Mouse (Mus musculus) CD4-positive helper T cell, adult 2 months (primary cell): ENCODE measurements around the gene Dctpp1.
"Not testable (repeated sequence)": the region's sequence is repeated elsewhere in the genome, so short reads cannot be mapped to it uniquely, and the experiment has no call there.

Source experiments
- DNase-seq: peaks from one replicate; pipeline ENCODE4 v3.0.0-alpha.2; 2012; ENCODE audit warnings: low read depth, missing footprints, low spot score

Gene Dctpp1

GRCm38 (mm10) chr7:127270666-127271065 is 10.2 kb upstream of the Dctpp1 start:
- no peak for DNase-seq

DNA sequence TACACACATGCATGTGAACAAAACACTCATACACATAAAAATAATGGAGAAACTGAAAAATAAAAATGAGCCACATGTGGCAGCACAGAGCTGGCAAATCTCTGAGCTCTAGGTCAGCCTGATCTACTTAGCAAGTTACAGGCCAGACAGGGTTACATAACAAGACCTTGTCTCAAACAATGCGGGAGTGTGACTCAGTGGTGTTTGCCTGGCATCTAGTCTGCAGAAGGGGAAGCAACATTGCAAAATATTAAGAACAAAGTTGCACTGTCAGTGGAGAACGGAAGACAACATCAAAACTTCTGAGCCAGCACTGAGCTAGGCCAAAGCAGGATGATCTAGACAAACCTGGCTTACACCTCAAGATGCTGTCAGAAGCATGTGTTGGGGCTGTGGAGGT is 9.7 kb upstream of the Dctpp1 start:
- no peak for DNase-seq

GRCm38 (mm10) chr7:127263526-127263925 is 3.0 kb upstream of the Dctpp1 start:
- no peak for DNase-seq

DNA sequence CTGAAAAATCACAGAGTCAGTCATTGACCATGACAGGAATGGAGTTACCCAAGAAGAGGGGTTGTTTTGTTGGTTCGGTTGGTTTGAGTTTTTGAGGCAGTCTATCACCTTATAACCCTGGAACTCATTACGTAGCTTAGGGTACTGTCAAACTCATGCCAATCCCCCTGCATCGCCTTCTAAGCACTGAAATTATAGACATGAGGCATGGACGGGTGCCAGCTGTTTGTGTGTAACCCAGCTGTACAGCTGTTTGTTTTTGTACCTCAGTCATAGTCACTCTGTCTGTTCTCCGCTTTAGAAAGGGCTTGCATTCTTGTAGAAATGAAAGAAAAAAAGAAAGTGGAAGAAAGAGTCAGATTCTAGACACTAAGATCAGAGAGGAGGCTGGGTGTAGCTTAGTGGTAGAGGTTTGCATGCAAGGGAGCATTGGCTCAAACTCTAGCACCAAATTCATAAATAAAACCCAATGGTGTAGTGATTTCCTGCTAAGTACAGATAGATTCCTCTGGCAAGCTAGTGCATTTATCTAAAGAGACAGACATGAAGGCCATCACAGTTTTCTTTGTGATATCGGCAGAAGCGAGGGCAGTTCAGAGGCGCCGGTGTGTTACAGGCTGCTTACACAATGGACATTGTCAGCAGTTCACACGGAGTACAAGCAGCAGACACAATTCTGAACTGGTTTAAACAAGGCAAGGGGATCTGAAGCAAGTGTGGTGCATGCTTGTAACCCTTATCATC is 1.9 kb upstream of the Dctpp1 start:
- DNase-seq: no peak

GRCm38 (mm10) chr7:127259186-127259905 is 1.2 kb downstream of the Dctpp1 start:
- no peak for DNase-seq

DNA sequence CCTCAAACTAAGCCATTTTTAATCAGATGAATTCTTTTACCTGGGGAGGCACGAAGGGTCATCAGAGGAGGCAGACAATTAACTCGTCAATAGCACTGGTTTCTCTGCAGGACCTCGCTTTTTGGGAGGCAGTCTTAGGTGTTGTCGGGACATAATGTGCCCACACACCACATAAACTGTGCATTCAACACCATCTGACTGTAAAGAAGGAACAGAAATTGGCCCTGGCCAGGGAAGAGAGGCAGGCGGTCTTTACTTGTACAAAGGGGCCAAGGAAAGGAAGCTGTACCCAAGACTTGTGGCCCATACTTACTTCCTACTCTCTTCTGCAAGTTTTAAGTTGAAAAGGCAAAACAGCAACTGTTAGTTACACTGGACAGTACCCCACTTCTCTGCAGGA is 4.0 kb downstream of the Dctpp1 start:
- no peak for DNase-seq

DNA sequence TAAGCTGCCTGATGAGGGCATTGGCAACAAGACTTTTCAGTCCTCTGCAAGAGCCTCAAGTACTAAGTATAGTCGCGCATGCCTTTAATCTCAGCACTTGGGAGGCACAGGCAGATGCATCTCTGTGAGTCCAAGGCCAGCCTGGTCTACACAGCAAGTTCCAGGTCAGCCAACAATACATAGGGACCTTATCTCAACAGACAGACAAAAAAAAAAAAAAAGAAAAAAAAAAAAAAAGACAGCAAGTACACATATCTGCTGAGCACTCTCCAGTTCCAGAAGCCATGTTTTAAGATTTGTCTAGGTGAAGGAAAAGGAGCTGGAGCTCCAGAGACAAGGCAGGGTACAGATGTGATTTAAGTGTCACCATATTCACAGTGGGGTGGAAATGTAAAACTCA is 4.5 kb downstream of the Dctpp1 start:
- DNase-seq: no peak

GRCm38 (mm10) chr7:127255008-127255407 is 5.5 kb downstream of the Dctpp1 start:
- DNase-seq: no peak

- DNase-seq: peak; percentile 99
Observed at GRCm38 (mm10) chr7:127253821-127254769, 6.4 kb downstream of the Dctpp1 start.

GRCm38 (mm10) chr7:127253341-127253740 is 7.2 kb downstream of the Dctpp1 start:
- DNase-seq: no peak

DNA sequence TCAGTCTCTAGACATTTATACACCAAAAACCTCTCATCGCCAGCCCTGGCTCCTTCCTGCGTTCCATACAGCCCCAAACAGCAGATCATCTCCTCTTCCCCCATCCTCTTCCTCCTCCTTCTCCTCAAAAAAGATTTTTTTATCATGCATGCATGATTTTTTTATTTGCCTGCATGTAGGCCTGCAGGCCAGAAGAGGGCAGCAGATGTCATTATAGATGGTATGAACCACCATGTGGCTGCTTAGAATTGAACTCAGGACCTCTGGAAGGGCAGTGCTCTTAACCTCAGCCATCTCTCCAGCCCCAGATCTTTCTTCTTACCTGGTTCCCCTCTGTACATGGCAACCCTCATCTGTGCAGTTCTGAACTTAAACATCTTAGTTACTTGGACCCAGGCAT is 8.1 kb downstream of the Dctpp1 start:
- peak; percentile 67 for DNase-seq

GRCm38 (mm10) chr7:127250511-127250910 is 10.0 kb downstream of the Dctpp1 start:
- DNase-seq: not testable (repeated sequence)

DNA sequence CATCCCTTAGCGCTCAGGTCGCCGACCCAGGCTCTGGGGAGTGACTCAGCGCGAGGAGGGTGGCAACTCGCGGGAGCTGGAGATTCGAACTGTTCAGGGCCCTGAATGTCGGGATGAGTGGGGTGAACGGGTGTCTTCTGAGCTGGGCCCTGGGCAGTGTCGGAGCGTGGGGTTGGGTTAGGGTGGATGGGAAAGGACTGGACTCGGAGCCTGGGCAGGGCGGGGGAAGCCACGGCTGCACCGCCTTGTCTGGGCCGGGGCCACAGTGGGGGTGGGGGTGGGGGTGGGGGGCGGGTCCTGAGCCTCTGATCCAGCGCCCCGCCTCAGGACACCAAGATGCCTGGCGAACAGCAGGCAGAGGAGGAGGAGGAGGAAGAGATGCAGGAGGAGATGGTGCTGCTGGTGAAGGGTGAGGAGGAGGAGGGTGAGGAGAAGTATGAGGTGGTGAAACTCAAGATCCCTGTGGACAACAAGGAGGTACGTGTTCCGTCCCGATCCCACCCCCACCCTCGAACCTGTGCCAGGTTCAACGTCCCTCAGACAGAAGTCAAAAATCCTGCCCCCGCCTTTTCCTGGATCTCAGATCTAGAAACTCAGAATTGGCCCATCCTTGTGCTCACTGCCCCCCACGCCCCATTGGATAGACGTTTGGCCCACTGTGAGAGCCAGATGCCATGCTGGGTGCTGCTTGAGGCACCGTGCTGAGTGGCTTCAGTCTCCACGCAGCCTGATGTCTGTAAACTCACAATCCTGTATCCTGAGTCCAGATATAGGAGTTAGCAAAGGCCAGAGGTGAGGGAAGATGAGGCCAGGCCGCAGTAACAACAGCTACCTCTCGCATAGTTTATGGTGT is 15.6 kb downstream of the Dctpp1 start:
- DNase-seq: no peak

DNA sequence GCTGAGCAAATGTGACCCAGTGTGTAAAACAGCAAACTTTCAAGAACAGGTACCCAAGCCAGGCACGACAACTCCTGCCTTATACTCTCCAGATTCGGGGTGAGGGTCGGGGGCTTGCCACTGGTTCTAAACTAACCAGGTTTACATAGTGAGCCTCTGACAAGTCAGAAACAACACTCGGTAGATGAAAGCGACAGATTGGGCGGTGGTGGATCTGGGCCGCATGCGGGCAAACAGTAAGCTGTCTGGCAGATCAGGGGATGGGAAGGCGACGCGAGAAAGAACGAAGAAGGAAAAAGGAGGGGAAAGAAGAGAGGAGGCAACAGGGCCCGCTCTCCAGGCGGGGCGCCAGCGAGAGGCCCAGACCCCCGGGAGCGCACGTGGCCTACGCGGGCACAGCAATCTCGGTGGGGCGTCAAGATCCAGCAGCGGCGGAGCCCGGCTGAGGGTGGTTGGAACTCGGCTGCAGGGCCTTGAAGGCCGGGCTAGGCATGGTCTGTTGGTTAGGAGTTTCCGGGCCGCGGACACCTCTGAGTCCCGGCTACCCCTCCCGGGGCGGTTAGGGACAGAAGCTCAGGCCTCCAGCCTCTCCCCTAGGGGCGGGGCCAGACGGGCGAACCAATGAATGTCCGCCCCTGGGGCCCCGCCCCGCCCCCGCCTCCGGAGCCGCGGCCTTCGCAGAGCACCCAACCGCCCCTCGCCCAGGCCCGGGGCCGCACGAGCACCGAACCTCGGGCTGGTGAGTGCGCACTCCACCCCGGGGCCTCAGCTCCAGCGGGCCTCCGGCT is 16.4 kb downstream of the Dctpp1 start, which contains the start of gene Zfp771:
Gene Zfp771 (plus strand): TSS at position 405 of the 788 bp plus-strand sequence.
- DNase-seq: peak; percentile 92

- no peak for DNase-seq
Observed at GRCm38 (mm10) chr7:127243361-127243867, 17.1 kb downstream of the Dctpp1 start.

DNA sequence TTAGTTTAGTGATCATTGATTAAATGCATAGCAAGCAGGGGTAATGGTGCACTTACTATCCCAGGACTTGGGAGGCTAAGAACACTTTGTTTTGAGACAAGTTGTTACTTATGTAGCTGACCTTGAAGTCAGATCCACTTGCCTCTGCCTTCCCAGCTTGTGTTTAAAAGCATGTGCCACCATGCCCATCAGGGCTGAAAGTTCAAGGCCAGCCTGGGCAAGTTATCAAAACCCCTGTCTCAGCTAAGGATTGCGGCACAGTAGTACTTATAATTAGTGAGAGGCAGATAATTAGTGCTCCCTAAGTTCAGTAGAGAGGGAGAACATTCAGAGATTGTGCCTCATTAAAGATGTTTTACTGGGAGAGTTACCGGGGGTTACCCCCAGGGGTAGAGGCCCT is 25.7 kb downstream of the Dctpp1 start:
- no peak for DNase-seq

- DNase-seq: no peak
Observed at GRCm38 (mm10) chr7:127233765-127234164, 26.7 kb downstream of the Dctpp1 start.

DNA sequence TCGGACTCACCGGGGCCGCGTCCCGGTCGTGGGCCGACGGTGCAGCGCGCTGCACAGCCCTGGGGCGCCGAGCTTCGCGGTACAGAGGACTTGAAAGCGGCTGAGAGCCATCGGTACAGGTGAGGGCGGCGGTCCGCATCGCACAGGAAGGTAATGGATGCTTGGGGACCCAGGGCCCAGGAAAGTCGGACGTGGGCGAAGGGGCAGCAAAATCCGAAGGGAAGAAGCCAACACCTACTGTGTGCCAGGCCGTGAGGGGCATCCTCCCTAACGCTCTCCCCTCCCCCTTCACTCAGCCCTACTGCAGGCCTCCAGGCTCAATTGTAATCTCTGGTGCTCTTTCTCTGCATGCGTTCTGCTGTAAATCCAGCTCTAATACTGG is 27.1 kb downstream of the Dctpp1 start:
- no peak for DNase-seq

GRCm38 (mm10) chr7:127232622-127233367 is 27.7 kb downstream of the Dctpp1 start, which contains the start of the genes Zfp553 and Sept1:
TSS of gene Zfp553 (plus strand) at chr7:127233061.
TSS of gene Sept1 (minus strand) at chr7:127233130.
- DNase-seq: peak; percentile 88
